Mouse (Mus musculus) kidney, embryonic 16.5 days (tissue): ENCODE measurements around the gene Cped1. TPM values are rescaled to one million over a fixed set of nuclear protein-coding genes. Genes with fewer than 3 reads are reported as not detected.

Source experiments
- ATAC-seq: fragments of 200-750 bp; cut with Nextera tagmentation; 2 replicates; pipeline ENCODE4 v1.8.0; 2017; ENCODE audit warnings: moderate TSS enrichment; ENCODE audit not compliant: low FRiP score, low TSS enrichment
- H3K27ac ChIP-seq: fragments of 300-500 bp; sonication (generic); 2 replicates; pipeline ENCODE4 v1.5.1; 2014; ENCODE audit warnings: low read length
- H3K27me3 ChIP-seq: fragments of 300-500 bp; sonication (generic); 2 replicates; pipeline ENCODE4 v1.6.1; 2014; ENCODE audit warnings: low read length, control low read depth, mixed read lengths; ENCODE audit not compliant: insufficient read depth
- H3K36me3 ChIP-seq: fragments of 300-500 bp; sonication (generic); 2 replicates; pipeline ENCODE4 v1.6.1; 2014; ENCODE audit warnings: low read length, control low read depth, mixed read lengths; ENCODE audit not compliant: insufficient read depth
- H3K4me1 ChIP-seq: fragments of 300-500 bp; sonication (generic); 2 replicates; pipeline ENCODE4 v1.6.1; 2014; ENCODE audit warnings: low read length, control low read depth, mixed read lengths; ENCODE audit not compliant: insufficient read depth
- H3K4me2 ChIP-seq: fragments of 300-500 bp; sonication (generic); replicated peaks from 2 replicates; pipeline ENCODE4 v1.6.1; 2014; ENCODE audit warnings: low read depth, low read length
- H3K4me3 ChIP-seq: fragments of 300-500 bp; sonication (generic); 2 replicates; pipeline ENCODE4 v1.5.1; 2014; ENCODE audit warnings: mild to moderate bottlenecking, low read length
- H3K9ac ChIP-seq: fragments of 300-500 bp; sonication (generic); replicated peaks from 2 replicates; pipeline ENCODE4 v1.6.1; 2014; ENCODE audit warnings: low read length
- H3K9me3 ChIP-seq: fragments of 300-500 bp; sonication (generic); 2 replicates; pipeline ENCODE4 v1.6.1; 2016; ENCODE audit warnings: low read length, control low read depth
- WGBS: fragments of 180-500 bp; shearing (Covaris S2); extraction: QIAGEN DNeasy Blood & Tissue Kit; methylation state at CpG from one replicate; pipeline ENCODE4 v1.1.7; 2014; 5-methylcytosine and 5-hydroxymethylcytosine counted together
- polyA plus RNA-seq: library from polyadenylated mRNA; unstranded; fragments of >200 nt; fragmentation: Nextera tagmentation; extraction: Ambion mirVana; gene quantifications from 2 replicates; pipeline ENCODE4 v1.2.1, GENCODE M21; 2015

Cped1 gene
- polyA plus RNA-seq, 1 experiment from 2014 or later, result 35.4 TPM

DNA sequence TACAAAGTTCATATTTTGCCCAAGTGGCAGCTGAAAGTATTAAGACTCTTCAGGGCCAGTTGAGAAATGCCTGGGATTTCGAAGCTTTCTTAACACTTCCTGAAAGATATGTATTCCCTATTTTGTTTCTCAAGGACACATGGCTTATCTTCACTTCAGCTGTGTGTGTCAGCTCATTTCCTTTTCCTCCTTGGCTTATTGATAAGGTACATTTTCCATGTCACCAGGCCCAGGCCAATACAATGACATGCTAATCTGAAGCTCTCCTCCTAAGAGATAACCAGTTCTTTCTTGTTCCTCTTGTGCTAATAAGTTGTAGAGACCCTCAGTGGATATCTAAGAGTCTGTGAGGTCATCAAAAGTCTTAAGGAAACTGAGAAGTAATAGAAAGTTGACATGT lies 4.6 kb upstream of the Cped1 start:
- Histone ChIP-seq H3K27ac (no peak overlapping the region), H3K4me1 (peaks cover 3% of the 10 kb centered on the region; the same call in 1 of the 2 replicates), H3K27me3 (no peaks in the 10 kb centered on the region), H3K9ac (no peak overlapping the region), H3K9me3 (no peaks in the 10 kb centered on the region), H3K4me3 (no peak overlapping the region), H3K36me3 (no peaks in the 10 kb centered on the region), H3K4me2 (no peak overlapping the region)
- no peak for ATAC-seq
- WGBS, result 87% methylated on average over 1 of the region's 1 CpGs

DNA sequence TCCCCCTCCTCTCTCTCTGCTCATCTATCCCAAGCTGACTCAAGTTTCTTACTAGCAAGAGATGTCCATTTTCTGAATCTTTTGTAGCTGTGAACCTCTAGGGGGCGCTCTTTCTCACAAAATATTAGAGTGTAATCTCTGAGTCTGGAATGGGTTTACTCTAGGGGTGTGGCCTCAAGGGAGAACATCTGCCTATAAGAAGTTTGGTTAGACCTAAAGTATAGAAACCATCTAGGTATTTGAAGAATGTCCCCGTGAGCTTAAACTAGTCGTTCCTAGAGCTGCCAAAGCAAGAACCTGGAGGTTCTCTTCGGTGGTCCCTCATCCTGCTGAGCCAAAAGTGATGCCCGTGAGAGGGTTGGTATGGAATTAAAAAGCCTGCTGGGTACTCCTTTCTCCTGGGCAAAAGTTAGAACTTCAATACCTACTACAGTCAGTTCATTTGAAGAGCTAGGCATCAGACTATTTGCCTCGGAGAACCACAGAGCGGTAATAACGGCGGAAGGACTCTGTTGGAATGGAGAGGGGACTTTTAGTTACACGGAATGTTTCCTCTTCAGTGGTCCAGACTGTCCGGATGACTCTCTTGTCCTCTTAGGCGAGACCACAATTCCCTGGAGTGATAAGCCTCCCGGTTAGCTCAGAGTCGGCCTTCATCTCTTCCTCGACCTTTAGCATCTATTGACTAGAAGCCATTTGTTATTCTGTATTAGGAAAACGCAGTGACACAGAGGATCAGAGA lies 555 bp upstream of the Cped1 start:
- Histone ChIP-seq H3K27ac (peak overlapping the region; percentile 90), H3K4me2 (peak overlapping the region; percentile 88), H3K36me3 (no peaks in the 10 kb centered on the region), H3K27me3 (no peaks in the 10 kb centered on the region), H3K4me3 (peak overlapping the region; percentile 68), H3K4me1 (peaks cover 3% of the 10 kb centered on the region; the same call in 1 of the 2 replicates), H3K9ac (peak overlapping the region; percentile 80), H3K9me3 (no peaks in the 10 kb centered on the region)
- 6% methylated on average over 16 of the region's 16 CpGs for WGBS
- peak; percentile 83 for ATAC-seq

DNA sequence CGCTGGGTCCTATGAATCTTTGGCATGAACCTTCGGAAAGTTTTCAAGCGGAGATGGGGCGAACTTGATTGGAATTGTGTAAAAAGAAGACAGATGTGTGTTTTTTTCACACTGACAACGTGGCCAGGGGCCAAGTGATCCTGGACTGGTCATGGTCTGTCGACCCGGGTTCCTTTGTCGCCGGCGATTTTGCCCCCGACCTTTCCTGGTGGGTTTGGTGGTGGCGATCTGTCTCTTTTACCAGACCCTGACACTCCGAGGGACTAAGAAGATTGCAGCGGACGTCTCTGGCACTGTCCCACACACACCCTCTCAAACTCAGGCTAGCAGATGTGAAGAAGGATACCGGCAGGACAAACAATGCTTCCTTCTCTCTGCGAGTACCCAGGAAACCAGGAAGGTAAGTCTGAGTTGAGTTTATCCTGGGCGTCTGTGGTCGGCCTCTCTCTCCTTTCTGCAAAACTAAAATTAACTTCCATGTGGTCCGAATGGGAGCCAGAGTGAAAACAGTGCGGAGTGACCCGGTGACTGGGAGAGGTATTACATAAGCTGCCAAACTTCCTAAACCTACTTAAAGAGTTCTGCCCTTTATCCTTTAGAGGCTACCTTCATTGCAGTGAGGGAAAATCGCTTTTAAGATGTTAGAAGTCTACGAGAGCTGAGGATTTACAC lies 1.1 kb downstream of the Cped1 start:
- Histone ChIP-seq H3K36me3 (no peaks in the 10 kb centered on the region), H3K4me3 (peak overlapping the region; percentile 68), H3K27ac (peak overlapping the region; percentile 90), H3K27me3 (no peaks in the 10 kb centered on the region), H3K4me2 (peak overlapping the region; percentile 88), H3K9ac (peak overlapping the region; percentile 80), H3K4me1 (peaks cover 3% of the 10 kb centered on the region; the same call in 1 of the 2 replicates), H3K9me3 (no peaks in the 10 kb centered on the region)
- peak; percentile 49; the same call in 1 of the 2 replicates for ATAC-seq
- 4% methylated on average over 24 of the region's 24 CpGs for WGBS

DNA sequence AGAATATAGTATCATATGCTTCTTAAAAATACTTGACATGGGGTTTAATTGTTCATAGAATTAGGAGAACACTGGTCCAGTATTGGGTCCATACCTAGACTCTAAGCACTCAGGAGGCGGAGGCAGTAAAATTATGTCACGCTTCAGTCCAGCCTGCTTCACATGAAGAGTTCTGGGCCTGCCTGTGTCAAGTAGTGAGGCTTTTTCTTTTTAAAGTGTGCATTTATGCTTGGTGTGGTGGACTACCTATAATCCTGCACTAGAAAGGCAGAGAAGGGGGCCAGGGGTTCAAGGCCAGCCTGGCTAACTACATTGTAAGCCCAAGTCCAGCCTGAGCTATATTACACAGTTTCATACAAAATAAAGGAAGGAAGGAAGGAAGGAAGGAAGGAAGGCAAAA lies 1.8 kb downstream of the Cped1 start:
- peak overlapping the region; percentile 21 for H3K27ac ChIP-seq

DNA sequence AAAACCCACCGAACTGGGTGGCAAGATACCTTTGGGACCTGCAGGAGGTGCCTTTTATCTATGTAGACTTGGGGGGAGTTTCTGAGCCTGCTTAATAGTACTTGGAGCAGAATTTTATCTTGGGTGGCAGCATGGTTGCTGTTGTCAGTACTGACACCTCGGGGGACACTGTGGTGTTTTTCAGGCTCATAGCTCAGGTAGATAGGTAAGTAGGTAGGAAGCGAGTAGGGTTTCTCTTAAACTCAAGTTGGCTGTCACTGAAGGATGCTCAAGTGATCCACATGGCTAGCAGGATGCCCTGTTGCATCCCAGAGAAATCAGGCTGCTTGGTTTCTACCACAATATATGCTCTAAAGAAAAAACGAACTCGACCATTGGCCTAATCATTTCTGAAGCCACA lies 2.6 kb downstream of the Cped1 start:
- ATAC-seq, result no peak
- peaks cover 3% of the 10 kb centered on the region; the same call in 1 of the 2 replicates for H3K4me1 ChIP-seq
- WGBS, result 41% methylated on average over 5 of the region's 5 CpGs
- H3K9ac ChIP-seq, result peak overlapping the region; percentile 60
- peak overlapping the region; percentile 34 for H3K4me3 ChIP-seq
- no peaks in the 10 kb centered on the region for H3K36me3 ChIP-seq
- peak overlapping the region; percentile 63; the same call in 1 of the 2 replicates for H3K27ac ChIP-seq
- H3K4me2 ChIP-seq, result peak overlapping the region; percentile 42
- no peaks in the 10 kb centered on the region for H3K9me3 ChIP-seq
- H3K27me3 ChIP-seq, result no peaks in the 10 kb centered on the region

More for the DNA sequence above, 1.8 kb downstream of the Cped1 start:
- 41% methylated on average over 2 of the region's 2 CpGs for WGBS
- no peaks in the 10 kb centered on the region for H3K9me3 ChIP-seq
- H3K9ac ChIP-seq, result peak overlapping the region; percentile 58
- H3K27me3 ChIP-seq, result no peaks in the 10 kb centered on the region
- H3K36me3 ChIP-seq, result no peaks in the 10 kb centered on the region
- H3K4me1 ChIP-seq, result peaks cover 3% of the 10 kb centered on the region; the same call in 1 of the 2 replicates
- peak overlapping the region; percentile 88 for H3K4me2 ChIP-seq
- peak overlapping the region; percentile 43 for H3K4me3 ChIP-seq
- no peak for ATAC-seq

DNA sequence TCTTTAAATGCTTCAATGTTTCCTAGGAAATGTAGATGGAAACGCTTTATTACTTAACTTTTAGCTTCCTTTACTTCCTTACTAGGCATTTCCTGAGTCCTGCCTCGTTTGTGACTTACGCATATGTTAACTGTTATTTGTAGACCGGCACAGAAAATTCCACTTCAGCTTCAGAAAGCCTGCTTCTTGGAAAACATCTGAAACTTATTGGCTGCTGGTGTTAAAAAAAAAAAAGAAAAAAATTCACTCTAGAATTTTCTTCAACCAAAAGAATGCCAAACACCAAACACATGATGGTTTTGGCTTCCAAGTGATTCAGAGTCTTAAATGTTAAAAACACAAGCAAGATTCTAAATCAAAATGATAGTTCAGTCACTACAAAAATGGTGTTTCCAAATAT lies 3.4 kb downstream of the Cped1 start:
- ATAC-seq, result no peak
- no peaks in the 10 kb centered on the region for H3K9me3 ChIP-seq
- no peaks in the 10 kb centered on the region for H3K27me3 ChIP-seq
- no peaks in the 10 kb centered on the region for H3K36me3 ChIP-seq
- H3K4me1 ChIP-seq, result peaks cover 3% of the 10 kb centered on the region; the same call in 1 of the 2 replicates
- H3K4me3 ChIP-seq, result peak overlapping the region; percentile 34
- H3K9ac ChIP-seq, result peak overlapping the region; percentile 60; the same call in 1 of the 2 replicates
- WGBS, result 33% methylated on average over 4 of the region's 4 CpGs
- H3K4me2 ChIP-seq, result peak overlapping the region; percentile 42
- H3K27ac ChIP-seq, result peak overlapping the region; percentile 63; the same call in 1 of the 2 replicates

DNA sequence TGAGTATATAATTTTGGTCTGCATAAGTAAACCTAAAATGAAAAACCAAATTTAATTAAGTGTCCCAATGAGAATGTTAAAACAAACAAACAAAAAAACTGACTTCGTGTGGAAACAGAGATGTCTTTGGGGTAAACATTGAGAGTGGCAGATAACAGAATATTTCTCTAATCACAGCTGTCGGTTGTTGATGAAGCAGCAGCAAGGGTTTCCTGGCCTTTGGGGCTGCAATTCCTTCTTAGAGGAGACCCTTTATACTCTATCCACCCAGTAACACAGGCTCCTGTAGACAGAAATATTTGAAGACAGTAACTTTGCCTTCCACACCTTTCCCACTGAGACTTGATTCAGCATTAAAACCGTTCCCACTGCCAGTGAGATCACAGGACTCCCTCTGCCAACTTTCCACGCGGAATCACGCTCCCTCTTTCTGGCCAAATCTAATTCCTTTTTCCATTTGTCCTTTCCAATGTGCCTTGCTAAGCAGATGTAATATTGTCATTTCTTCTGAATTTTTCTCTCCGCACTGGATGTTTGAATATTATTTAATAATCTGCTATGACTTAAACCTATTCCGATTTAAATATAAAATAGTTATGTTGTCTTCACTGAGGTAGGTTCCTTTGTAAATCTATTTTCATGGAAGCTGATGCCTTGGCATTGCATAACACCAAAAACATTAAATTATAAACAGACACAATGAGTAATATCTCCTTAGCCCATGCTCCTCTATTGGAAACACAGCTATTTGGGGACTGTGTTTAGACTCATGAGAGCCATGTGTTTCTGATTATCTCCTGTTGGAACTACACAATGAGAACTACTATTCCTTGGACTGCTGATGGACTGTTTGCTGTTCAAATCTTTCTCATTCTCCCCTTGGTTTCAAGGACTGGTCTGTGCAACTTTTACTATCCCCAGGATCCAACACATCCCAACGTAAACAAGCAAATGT lies 4.7 kb downstream of the Cped1 start:
- 45% methylated on average over 9 of the region's 9 CpGs for WGBS
- H3K36me3 ChIP-seq, result no peaks in the 10 kb centered on the region
- peak overlapping the region; percentile 23; the same call in 1 of the 2 replicates for H3K27ac ChIP-seq
- no peaks in the 10 kb centered on the region for H3K9me3 ChIP-seq
- no peak for ATAC-seq
- H3K4me3 ChIP-seq, result peak overlapping the region; percentile 31
- H3K27me3 ChIP-seq, result no peaks in the 10 kb centered on the region
- H3K9ac ChIP-seq, result 0 out of 2 replicates have a peak overlapping the region, but pooled peaks have one; percentile 17
- no peaks in the 10 kb centered on the region; the same call in 1 of the 2 replicates for H3K4me1 ChIP-seq
- peak overlapping the region; percentile 48 for H3K4me2 ChIP-seq

DNA sequence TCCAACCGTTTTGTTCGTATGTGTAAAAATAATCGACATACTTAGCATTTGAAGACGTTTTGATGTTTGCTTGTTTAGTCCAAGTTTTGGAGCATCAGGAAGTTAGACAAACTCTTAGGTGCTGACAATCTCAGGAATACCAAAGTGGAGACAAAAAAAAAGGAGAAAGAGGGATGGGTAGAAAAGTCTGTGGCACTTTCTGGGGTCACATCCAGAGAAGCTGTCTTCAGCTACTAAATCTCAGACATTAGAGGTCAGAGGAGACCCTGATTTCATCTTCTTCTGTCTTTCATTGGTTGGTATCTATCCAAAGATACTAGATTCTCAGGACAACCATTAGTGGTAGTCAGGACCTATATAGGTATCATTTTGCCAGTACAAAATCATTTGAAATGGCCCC lies 5.4 kb downstream of the Cped1 start:
- Histone ChIP-seq H3K4me1 (no peaks in the 10 kb centered on the region; the same call in 1 of the 2 replicates), H3K9ac (no peak overlapping the region), H3K4me2 (peak overlapping the region; percentile 48), H3K9me3 (no peaks in the 10 kb centered on the region), H3K4me3 (peak overlapping the region; percentile 20; the same call in 1 of the 2 replicates), H3K36me3 (no peaks in the 10 kb centered on the region), H3K27me3 (no peaks in the 10 kb centered on the region), H3K27ac (peak overlapping the region; percentile 23; the same call in 1 of the 2 replicates)
- no peak for ATAC-seq
- 42% methylated on average over 4 of the region's 4 CpGs for WGBS

DNA sequence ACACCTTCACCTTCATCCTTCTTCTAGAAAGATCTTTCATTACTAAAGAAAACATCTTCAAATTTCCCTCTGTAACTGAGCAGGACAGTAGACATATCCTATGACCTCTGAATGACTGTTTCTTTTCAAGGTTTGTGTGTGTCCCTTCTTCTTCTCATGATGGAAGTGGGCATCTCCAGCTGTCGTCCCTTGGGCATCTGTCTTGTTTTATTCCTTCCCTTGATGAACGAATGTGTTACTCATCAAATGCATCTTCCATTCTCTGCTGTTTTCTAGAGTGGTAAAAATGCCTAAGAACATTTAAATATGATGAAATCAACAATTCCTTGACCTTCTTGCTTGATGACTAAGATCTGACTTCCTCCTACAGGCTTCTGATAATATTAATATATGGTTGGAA lies 7.4 kb downstream of the Cped1 start:
- Histone ChIP-seq H3K4me1 (peaks cover 9% of the 10 kb centered on the region), H3K27me3 (no peaks in the 10 kb centered on the region), H3K4me2 (no peak overlapping the region), H3K36me3 (no peaks in the 10 kb centered on the region), H3K9me3 (no peaks in the 10 kb centered on the region), H3K27ac (no peak overlapping the region), H3K9ac (no peak overlapping the region), H3K4me3 (no peak overlapping the region)
- ATAC-seq, result no peak
- 49% methylated on average over 2 of the region's 2 CpGs for WGBS
